ENCODE assay signal across 20 mouse cellular contexts in genomic region chr19:31781077-31781476, GRCm38 (mm10). TPM values are rescaled to one million over a fixed set of nuclear protein-coding genes. Genes with fewer than 3 reads are reported as not detected.
DNase-seq lines count a peak whose midpoint lies in the region; ATAC-seq and TF ChIP-seq lines count a peak whose summit lies in the region.
"Had no signal": no experiment of that assay in that cellular context is flagged by ENCODE, and none has a peak within 500 bp of the region (broad histone marks: within the 10 kb centered on the region; RNA-seq: fewer than 3 reads in every experiment).

No protein-coding gene starts in this region.

- intact Hi-C loops in heart, postnatal 36 days (cut with DNase I): no loop called here

- no peaks in the 10 kb centered on the region for H3K9me3 ChIP-seq in heart, postnatal 0 days (replicated peaks; ENCODE audit: control insufficient read depth, low read length)
- no peaks in the 10 kb centered on the region for H3K9me3 ChIP-seq in liver, embryonic 15.5 days (replicated peaks)
- H3K9me3 ChIP-seq: hindbrain, embryonic 12.5 days; limb, embryonic 10.5 days had no signal

- no peaks in the 10 kb centered on the region for H3K36me3 ChIP-seq in heart, postnatal 0 days (replicated peaks; ENCODE audit: control insufficient read depth, insufficient read depth, low read length)
- no peaks in the 10 kb centered on the region for H3K36me3 ChIP-seq in liver, embryonic 15.5 days (replicated peaks)
- H3K36me3 ChIP-seq: hindbrain, embryonic 12.5 days; limb, embryonic 10.5 days had no signal

- H3K27ac ChIP-seq in heart, postnatal 0 days (ENCODE audit: low read depth): no peak overlapping the region
- peak overlapping the region; percentile 71 for H3K27ac ChIP-seq in liver, embryonic 15.5 days (replicated peaks)
- H3K27ac ChIP-seq: hindbrain, embryonic 12.5 days; layer of hippocampus, adult 2 months; left cerebral cortex, adult 2 months; limb, embryonic 10.5 days; macrophage had no signal

- H3K9ac ChIP-seq in heart, postnatal 0 days (replicated peaks; ENCODE audit: low read depth, low read length): no peak overlapping the region
- H3K9ac ChIP-seq in liver, embryonic 15.5 days: no peak overlapping the region
- H3K9ac ChIP-seq: hindbrain, embryonic 12.5 days had no signal

- H3K4me2 ChIP-seq in heart, postnatal 0 days (ENCODE audit: low read depth, low read length): no peak overlapping the region
- peak overlapping the region; percentile 24; the same call in 1 of the 2 replicates for H3K4me2 ChIP-seq in liver, embryonic 15.5 days
- H3K4me2 ChIP-seq: hindbrain, embryonic 12.5 days had no signal

- H3K4me1 ChIP-seq in heart, postnatal 0 days (ENCODE audit: control insufficient read depth, insufficient read depth): peaks cover 19% of the 10 kb centered on the region; the same call in 1 of the 2 replicates
- peaks cover 35% of the 10 kb centered on the region for H3K4me1 ChIP-seq in liver, embryonic 15.5 days (replicated peaks)
- H3K4me1 ChIP-seq: hindbrain, embryonic 12.5 days had no signal

- H3K4me3 ChIP-seq in heart, postnatal 0 days (ENCODE audit: low read depth, low read length): no peak overlapping the region
- H3K4me3 ChIP-seq in liver, embryonic 15.5 days (replicated peaks): no peak overlapping the region
- H3K4me3 ChIP-seq: hindbrain, embryonic 12.5 days; layer of hippocampus, adult 2 months; left cerebral cortex, adult 2 months; limb, embryonic 10.5 days had no signal

- no peaks in the 10 kb centered on the region for H3K27me3 ChIP-seq in heart, postnatal 0 days (ENCODE audit: control insufficient read depth, insufficient read depth, low read length)
- no peaks in the 10 kb centered on the region for H3K27me3 ChIP-seq in liver, embryonic 15.5 days
- H3K27me3 ChIP-seq: hindbrain, embryonic 12.5 days had no signal

- no peak for TF ChIP-seq EP300 in heart, postnatal 0 days (IDR thresholded peaks at IDR 0.05; ENCODE audit: low read depth)

- 0% methylated on average over 2 of the region's 2 CpGs for WGBS in heart, postnatal 0 days
- 7% methylated on average over 2 of the region's 2 CpGs for WGBS in liver, embryonic 15.5 days (ENCODE audit: insufficient replicate concordance)

- ATAC-seq in heart, postnatal 0 days (ENCODE audit: insufficient read depth, low read depth): peak; percentile 27; the same call in 1 of the 2 replicates
- peak; percentile 69 for ATAC-seq in erythroblast, adult 5-6 weeks (replicated peaks; ENCODE audit: low FRiP score, poor library complexity, severe bottlenecking)
- ATAC-seq in liver, embryonic 15.5 days (ENCODE audit: insufficient read depth): peak; percentile 94
- ATAC-seq: forebrain, embryonic 14.5 days had no signal

- DNase-seq in heart, postnatal 0 days (ENCODE audit: low spot score): no peak
- DNase-seq in heart, postnatal 36 days: no peak
- no peak for DNase-seq in adrenal gland, postnatal 4 days (ENCODE audit: low spot score in 2 of 2)
- DNase-seq in thymus, postnatal 10 days (ENCODE audit: low spot score in 2 of 2): no peak
- DNase-seq in kidney, adult 18-20 months: no peak
- DNase-seq: adrenal gland, postnatal 25 days; cerebellum, postnatal 10 days; kidney, postnatal 10 days; lung, adult 2 months; right cerebral cortex, adult 18-20 months; spleen, adult 18-20 months; thymus, postnatal 25 days had no signal

- no peak for TF ChIP-seq CTCF in heart, postnatal 0 days (IDR thresholded peaks at IDR 0.05; ENCODE audit: low read depth)

RNA-seq across cellular contexts. Expression of gene Prkg1, which starts 16.2 kb away (rescaled TPM):
- total RNA-seq in heart, postnatal 0 days (2014; rRNA removed; ENCODE audit: low replicate concordance): 11.2 and 14.6 TPM in 2 replicates
- 4.5 TPM in 2 replicates for polyA plus RNA-seq in heart, postnatal 0 days (2015; fragmentation: Nextera tagmentation; extraction: Ambion mirVana)
- 10 to 100 TPM; 12.7 to 13.4 TPM for total RNA-seq in heart, postnatal 36 days (2021)
- total RNA-seq in erythroblast, adult 5-6 weeks (2015; ENCODE audit: low replicate concordance): not detected in 2 replicates
- total RNA-seq in erythroblast, adult 5-6 weeks (2017; ENCODE audit: low replicate concordance): 0.28 TPM in 1 of 2 replicates, not detected in the other
- polyA plus RNA-seq in liver, embryonic 15.5 days (2015; fragmentation: Nextera tagmentation; extraction: Ambion mirVana): 0.63 and 0.76 TPM in 2 replicates
- total RNA-seq in adrenal gland, postnatal 4 days (2021): 10 to 100 TPM; 12.1 to 13.3 TPM

Comparison
In these comparisons a context has a peak if more than half of its experiments do, and no peak if none do; other contexts are left out.
1. ATAC-seq: peak in every context shown above with its lines; median percentile 94 in liver, embryonic 15.5 days; 69 in erythroblast, adult 5-6 weeks; 27 in heart, postnatal 0 days.